Mouse (Mus musculus): ENCODE measurements around the gene Btg2. TPM values are rescaled to one million over a fixed set of nuclear protein-coding genes. Genes with fewer than 3 reads are reported as not detected.

Gene Btg2
- total RNA-seq, 2 experiments from 2014 or later = 2.0 to 61.6 TPM

DNA sequence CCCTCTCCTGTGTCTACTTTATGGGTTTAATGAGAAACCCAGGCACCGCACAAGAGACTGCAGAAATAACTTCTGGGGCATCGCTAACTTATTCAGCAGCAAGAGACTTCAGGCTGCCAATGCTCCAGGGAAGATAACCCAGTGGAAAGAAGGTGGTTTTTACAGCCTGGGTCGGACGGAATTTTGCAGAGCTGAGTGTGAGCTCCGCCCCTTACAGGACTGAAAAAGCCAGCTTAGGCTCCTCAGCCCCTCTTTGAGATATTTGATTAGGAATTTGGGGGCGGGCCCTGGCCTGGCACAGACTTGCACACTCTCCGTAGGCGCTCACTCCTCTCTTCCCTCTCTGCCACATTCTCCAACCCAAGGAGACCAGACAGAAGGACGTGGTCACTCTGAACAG, 41.7 kb downstream of the Btg2 start, which contains the start of gene Fmod:
Gene Fmod, plus strand, starts transcription at position 83 of the 400 bp plus-strand sequence.
- no peak for ATAC-seq (replicated peaks; ENCODE audit: low FRiP score, low TSS enrichment, poor library complexity, severe bottlenecking)

DNA sequence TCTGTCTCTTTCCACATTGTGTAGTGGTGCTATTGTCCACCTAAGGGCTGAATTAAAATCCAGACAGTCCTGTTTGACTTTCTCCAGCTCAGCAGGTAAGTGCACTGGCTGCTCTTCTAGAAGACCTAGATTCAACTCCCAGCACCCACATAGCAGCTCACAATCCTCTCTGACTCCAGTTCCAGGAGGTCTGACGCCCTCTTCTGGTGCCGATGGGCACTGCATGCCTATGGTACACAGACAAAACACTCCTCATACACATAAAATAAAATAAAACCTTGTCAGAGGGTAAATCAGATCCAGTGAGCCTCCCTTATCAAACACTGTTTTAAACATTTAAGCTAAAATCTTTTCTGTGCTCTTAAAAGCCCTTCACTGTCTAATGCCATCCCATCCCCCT, 42.4 kb downstream of the Btg2 start:
- ATAC-seq (replicated peaks; ENCODE audit: low FRiP score, low TSS enrichment, poor library complexity, severe bottlenecking) = no peak

DNA sequence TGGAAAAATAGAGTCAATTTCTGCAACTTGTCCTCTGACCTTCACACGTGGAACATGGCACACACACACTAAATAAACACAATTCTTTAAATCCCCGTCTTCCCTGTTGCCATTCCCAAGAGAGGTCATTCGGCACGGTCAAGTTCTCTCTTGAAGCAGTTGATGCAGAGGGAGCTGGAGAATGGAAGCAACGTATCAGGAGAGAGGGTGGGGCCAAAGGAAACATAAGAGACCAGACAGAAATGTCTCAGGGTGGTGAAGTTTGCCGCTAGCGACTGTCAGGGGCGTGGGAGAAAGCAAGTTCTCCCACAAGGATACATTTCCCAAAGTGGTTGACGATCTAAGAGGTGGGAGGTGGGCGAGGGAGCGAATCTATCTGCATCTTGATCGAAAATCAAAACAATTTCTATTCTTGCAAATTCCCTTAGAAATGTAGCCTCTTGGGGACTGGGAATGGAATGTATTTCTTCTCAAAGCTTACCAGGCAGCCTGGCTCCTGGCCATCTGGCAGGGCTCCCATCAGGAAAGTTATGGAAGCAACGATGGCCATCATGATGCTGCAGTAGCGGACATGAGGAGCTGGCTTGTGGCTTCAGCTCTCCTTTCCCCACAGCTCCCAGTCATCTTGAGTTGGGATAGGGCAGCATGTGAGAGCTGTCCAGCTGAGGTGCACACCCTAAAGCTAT, 50.6 kb downstream of the Btg2 start:
- ATAC-seq (replicated peaks; ENCODE audit: low FRiP score, low TSS enrichment, poor library complexity, severe bottlenecking) = no peak

DNA sequence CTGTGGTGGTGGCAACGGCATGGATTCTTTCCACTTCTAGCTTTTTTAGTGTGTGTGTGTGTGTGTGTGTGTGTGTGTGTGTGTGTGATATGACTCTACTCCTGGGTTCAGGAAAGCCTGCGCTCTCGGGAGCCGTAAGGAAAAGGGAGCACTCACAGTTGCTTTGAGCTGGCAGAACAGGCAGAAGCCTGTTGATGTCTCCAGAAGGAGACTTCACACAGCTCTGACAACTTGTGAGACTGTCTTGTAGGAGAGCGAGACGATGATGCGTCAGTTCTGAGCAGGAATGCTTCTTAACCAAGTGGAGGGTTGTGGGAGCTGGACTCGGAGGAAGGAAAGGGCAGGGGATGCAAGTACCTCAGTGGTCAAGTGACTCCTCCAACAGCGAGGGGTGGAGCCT, 52.2 kb downstream of the Btg2 start:
- ATAC-seq (replicated peaks; ENCODE audit: low FRiP score, low TSS enrichment, poor library complexity, severe bottlenecking) = no peak

DNA sequence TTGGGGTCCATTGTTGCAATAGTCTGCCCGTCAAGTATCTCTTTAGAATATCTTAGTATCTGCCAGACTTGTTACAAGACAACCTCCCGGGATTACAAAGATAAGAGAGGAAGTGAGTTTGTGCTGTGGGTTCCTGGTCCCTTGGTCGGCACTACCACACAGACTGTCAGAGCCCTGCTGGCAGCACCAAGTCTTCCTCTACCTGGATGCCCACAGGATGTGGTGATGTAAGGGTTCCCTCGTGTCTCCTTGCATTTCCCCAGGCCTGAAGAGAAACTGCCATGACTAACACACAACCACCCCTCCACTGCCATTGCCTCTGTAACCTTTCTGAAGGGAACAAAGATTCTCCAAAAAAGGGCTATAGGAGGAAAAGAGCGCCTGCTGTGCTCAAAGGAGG, 52.9 kb downstream of the Btg2 start:
- ATAC-seq (replicated peaks; ENCODE audit: low FRiP score, low TSS enrichment, poor library complexity, severe bottlenecking) = no peak

Other genes starting within 250 kb of the Btg2 start
- not detected in 2 replicates for gene Optc, start 171.1 kb downstream of the Btg2 start, total RNA-seq (2014; fragmentation: Nextera tagmentation)
- 2.0 TPM in 1 of 2 replicates, not detected in the other for gene Optc, start 171.1 kb downstream of the Btg2 start, total RNA-seq (2017)
- gene Prelp, start 157.7 kb downstream of the Btg2 start, total RNA-seq (2014; fragmentation: Nextera tagmentation) = 0.20 TPM in 1 of 2 replicates, not detected in the other
- not detected in 2 replicates for gene Prelp, start 157.7 kb downstream of the Btg2 start, total RNA-seq (2017)
- gene Fmod, start 41.9 kb downstream of the Btg2 start, total RNA-seq (2014; fragmentation: Nextera tagmentation) = not detected in 2 replicates
- gene Fmod, start 41.9 kb downstream of the Btg2 start, total RNA-seq (2017) = not detected in 2 replicates
- not detected in 2 replicates for gene Chit1, start 32.1 kb upstream of the Btg2 start, total RNA-seq (2014; fragmentation: Nextera tagmentation)
- not detected in 2 replicates for gene Chit1, start 32.1 kb upstream of the Btg2 start, total RNA-seq (2017)
- 0.77 TPM in 1 of 2 replicates, not detected in the other for gene Chil1, start 103.1 kb upstream of the Btg2 start, total RNA-seq (2014; fragmentation: Nextera tagmentation)
- gene Chil1, start 103.1 kb upstream of the Btg2 start, total RNA-seq (2017) = 0.84 and 2.4 TPM in 2 replicates
- not detected in 2 replicates for gene Mybph, start 114.3 kb upstream of the Btg2 start, total RNA-seq (2014; fragmentation: Nextera tagmentation)
- gene Mybph, start 114.3 kb upstream of the Btg2 start, total RNA-seq (2017) = not detected in 2 replicates
- gene Adora1, start 156.3 kb upstream of the Btg2 start, total RNA-seq (2014; fragmentation: Nextera tagmentation) = not detected in 2 replicates
- gene Adora1, start 156.3 kb upstream of the Btg2 start, total RNA-seq (2017) = not detected in 2 replicates
- not detected in 2 replicates for gene Myog, start 210.9 kb upstream of the Btg2 start, total RNA-seq (2014; fragmentation: Nextera tagmentation)
- gene Myog, start 210.9 kb upstream of the Btg2 start, total RNA-seq (2017) = not detected in 2 replicates